Mouse (Mus musculus) monocyte, adult 59 days (primary cell): ENCODE data around the gene Rtl10. TPM values are rescaled to one million over a fixed set of nuclear protein-coding genes. Genes with fewer than 3 reads are reported as not detected.

Source experiments
- total RNA-seq, 2 experiments: library from RNA; stranded (reverse); gene quantifications; one replicate each; pipeline ENCODE4 v1.2.4; 2023

Rtl10 gene
- 1 to 10 TPM; 3.4 to 4.0 TPM for total RNA-seq

GRCm38 (mm10) chr16:18498558-18498990, at the start of gene Rtl10, which contains the start of gene Gnb1l:
Gene Rtl10, plus strand, starts transcription at chr16:18498901.
Gene Gnb1l, plus strand, starts transcription at chr16:18498713.

Other genes with a start within 250 kb of the Rtl10 start
- not detected for gene Gm49776, start 240.6 kb upstream of the Rtl10 start, total RNA-seq
- gene Dgcr8, start 209.7 kb upstream of the Rtl10 start, total RNA-seq, result 10 to 100 TPM; 19.9 to 26.3 TPM
- gene Tango2, start 150.8 kb upstream of the Rtl10 start, total RNA-seq, result 10 to 100 TPM; 29.1 to 33.3 TPM
- 1 to 10 TPM; 4.4 to 5.8 TPM for gene Arvcf, start 150.7 kb upstream of the Rtl10 start, total RNA-seq
- 10 to 100 TPM; 20.4 to 23.3 TPM for gene Txnrd2, start 72.5 kb upstream of the Rtl10 start, total RNA-seq
- 10 to 100 TPM; 62.5 to 73.7 TPM for gene Comt, start 72.0 kb upstream of the Rtl10 start, total RNA-seq
- gene Gnb1l, start 188 bp upstream of the Rtl10 start, total RNA-seq, result 1 to 10 TPM; 2.9 to 4.7 TPM
- not detected for gene Tbx1, start 91.8 kb downstream of the Rtl10 start, total RNA-seq
- not detected for gene Gp1bb, start 123.5 kb downstream of the Rtl10 start, total RNA-seq
- not detected for gene Gm49601, start 127.5 kb downstream of the Rtl10 start, total RNA-seq
- gene Sept5, start 131.1 kb downstream of the Rtl10 start, total RNA-seq, result 1 to 10 TPM in 1 of 2 experiments, under 1 TPM in 1; 0.49 to 1.4 TPM